Mouse (Mus musculus) brain, embryonic 14.5 days (tissue): ENCODE measurements around the gene Lrp4.

Experiments used
- CTCF ChIP-seq: fragments of 200-500 bp; IDR thresholded peaks from 2 replicates; pipeline ENCODE4 v1.5.1; 2012; ENCODE audit warnings: inconsistent platforms, mild to moderate bottlenecking, moderate library complexity, borderline replicate concordance; ENCODE audit not compliant: insufficient read depth, insufficient read length; ENCODE audit errors: extremely low read depth
- POLR2A ChIP-seq: fragments of 200-500 bp; IDR thresholded peaks from 2 replicates; pipeline ENCODE4 v1.6.1; 2012; ENCODE audit warnings: mild to moderate bottlenecking, inconsistent platforms, borderline replicate concordance; ENCODE audit not compliant: poor library complexity, insufficient read depth, insufficient read length, severe bottlenecking; ENCODE audit errors: extremely low read depth

- no peak for TF ChIP-seq POLR2A
- TF ChIP-seq CTCF: no peak
Observed at GRCm38 (mm10) chr2:91441715-91442114, 15.6 kb upstream of the Lrp4 start.
